Mouse (Mus musculus) heart, embryonic 10.5 days (tissue): ENCODE results near the gene Phldb2. TPM values are rescaled to one million over a fixed set of nuclear protein-coding genes. Genes with fewer than 3 reads are reported as not detected.

Source experiments
- DNase-seq: peaks from one replicate; pipeline ENCODE4 v3.0.0-alpha.2; 2017; ENCODE audit warnings: low spot score
- H3K27ac ChIP-seq: fragments of 300-500 bp; sonication (generic); 2 replicates; pipeline ENCODE4 v1.5.1; 2016; ENCODE audit warnings: mild to moderate bottlenecking
- H3K27me3 ChIP-seq: fragments of 300-500 bp; sonication (generic); 2 replicates; pipeline ENCODE4 v1.6.1; 2016; ENCODE audit warnings: mild to moderate bottlenecking; ENCODE audit not compliant: poor library complexity, insufficient read depth, severe bottlenecking
- H3K36me3 ChIP-seq: fragments of 300-500 bp; sonication (generic); 2 replicates; pipeline ENCODE4 v1.6.1; 2016; ENCODE audit warnings: mild to moderate bottlenecking, moderate library complexity
- H3K4me1 ChIP-seq: fragments of 300-500 bp; sonication (generic); 2 replicates; pipeline ENCODE4 v1.6.1; 2016; ENCODE audit warnings: mild to moderate bottlenecking
- H3K4me3 ChIP-seq: fragments of 300-500 bp; sonication (generic); 2 replicates; pipeline ENCODE4 v1.5.1; 2016; ENCODE audit warnings: mild to moderate bottlenecking, moderate library complexity
- H3K9me3 ChIP-seq: fragments of 300-500 bp; sonication (generic); 2 replicates; pipeline ENCODE4 v1.6.1; 2016; ENCODE audit warnings: mild to moderate bottlenecking, moderate library complexity
- WGBS: fragments of 180-500 bp; shearing (Covaris S2); methylation state at CpG from one replicate; pipeline ENCODE4 v1.1.7; 2016; 5-methylcytosine and 5-hydroxymethylcytosine counted together
- polyA plus RNA-seq: library from polyadenylated mRNA; unstranded; fragments of >200 nt; fragmentation: Nextera tagmentation; extraction: Ambion mirVana; gene quantifications from 2 replicates; pipeline ENCODE4 v1.2.1, GENCODE M21; 2016

Gene Phldb2
- polyA plus RNA-seq, 1 experiment from 2014 or later: 45.8 TPM

- WGBS: 74% methylated on average over 5 of the region's 5 CpGs
- no peaks in the 10 kb centered on the region for H3K9me3 ChIP-seq
- H3K27me3 ChIP-seq: no peaks in the 10 kb centered on the region
- no peak overlapping the region for H3K4me3 ChIP-seq
- DNase-seq: no peak
- no peak overlapping the region for H3K27ac ChIP-seq
- peaks cover 18% of the 10 kb centered on the region for H3K36me3 ChIP-seq
- no peaks in the 10 kb centered on the region for H3K4me1 ChIP-seq
Measured at GRCm38 (mm10) chr16:45714489-45715150, 238.8 kb downstream of the Phldb2 start.

DNA sequence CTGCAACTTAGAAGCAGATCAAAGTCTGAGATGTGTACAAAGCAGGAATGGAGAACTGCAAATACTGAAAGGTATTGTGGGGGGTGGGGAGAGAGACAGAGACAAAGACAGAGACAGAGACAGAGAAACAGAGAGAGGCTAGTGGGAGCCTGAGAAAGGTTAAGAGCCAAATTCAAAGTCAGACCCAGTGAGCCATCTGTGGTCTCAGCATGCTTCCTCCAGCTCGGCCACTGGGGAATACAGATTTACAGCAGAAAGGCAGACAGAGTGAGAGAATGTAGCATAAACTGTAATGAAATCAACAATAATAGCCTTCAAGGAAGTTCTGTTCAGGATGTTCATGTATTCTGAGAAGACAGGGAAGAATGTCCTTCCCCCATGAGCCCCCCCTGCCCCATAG is 239.5 kb downstream of the Phldb2 start:
- DNase-seq: no peak
- peaks cover 18% of the 10 kb centered on the region for H3K36me3 ChIP-seq
- no peak overlapping the region for H3K4me3 ChIP-seq
- no peaks in the 10 kb centered on the region for H3K9me3 ChIP-seq
- no peaks in the 10 kb centered on the region for H3K27me3 ChIP-seq
- 78% methylated on average over 1 of the region's 1 CpGs for WGBS
- H3K27ac ChIP-seq: no peak overlapping the region
- H3K4me1 ChIP-seq: no peaks in the 10 kb centered on the region

- Histone ChIP-seq H3K27ac (no peak overlapping the region), H3K4me1 (no peaks in the 10 kb centered on the region), H3K36me3 (peaks cover 12% of the 10 kb centered on the region), H3K4me3 (no peak overlapping the region), H3K27me3 (no peaks in the 10 kb centered on the region), H3K9me3 (no peaks in the 10 kb centered on the region)
- WGBS: 92% methylated on average over 5 of the region's 5 CpGs
- no peak for DNase-seq
Measured at GRCm38 (mm10) chr16:45713261-45713660, 240.1 kb downstream of the Phldb2 start.

DNA sequence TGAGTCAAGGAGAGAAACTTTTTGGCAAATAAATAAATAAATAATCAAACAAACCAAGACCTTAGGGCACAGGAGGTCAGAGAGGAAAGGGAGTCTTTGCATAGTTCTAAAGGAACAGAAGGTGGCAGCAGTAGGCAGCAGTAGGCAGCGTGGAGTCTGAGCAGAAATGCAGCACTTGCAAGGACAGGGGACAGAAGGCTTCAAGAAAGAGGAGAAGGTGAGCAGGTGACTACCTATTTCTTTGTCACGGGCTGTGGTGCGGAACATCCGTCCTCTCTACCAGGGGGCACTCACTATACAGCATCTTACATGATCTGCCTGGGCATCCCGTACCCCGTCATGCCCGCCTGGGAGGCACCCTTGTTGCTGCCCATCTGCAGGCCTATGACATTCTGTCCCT is 242.1 kb downstream of the Phldb2 start:
- Histone ChIP-seq H3K9me3 (no peaks in the 10 kb centered on the region), H3K27me3 (no peaks in the 10 kb centered on the region), H3K4me3 (no peak overlapping the region), H3K36me3 (peaks cover 4% of the 10 kb centered on the region; the same call in 1 of the 2 replicates), H3K27ac (no peak overlapping the region), H3K4me1 (no peaks in the 10 kb centered on the region)
- 67% methylated on average over 7 of the region's 7 CpGs for WGBS
- DNase-seq: no peak

GRCm38 (mm10) chr16:45699301-45699700 is 254.1 kb downstream of the Phldb2 start:
- Histone ChIP-seq H3K36me3 (no peaks in the 10 kb centered on the region), H3K4me1 (no peaks in the 10 kb centered on the region), H3K27ac (no peak overlapping the region), H3K27me3 (no peaks in the 10 kb centered on the region), H3K4me3 (no peak overlapping the region), H3K9me3 (no peaks in the 10 kb centered on the region)
- WGBS: 53% methylated on average over 5 of the region's 5 CpGs
- DNase-seq: no peak

- WGBS: 83% methylated on average over 6 of the region's 6 CpGs
- H3K27ac ChIP-seq: no peak overlapping the region
- H3K9me3 ChIP-seq: no peaks in the 10 kb centered on the region
- no peaks in the 10 kb centered on the region for H3K4me1 ChIP-seq
- H3K4me3 ChIP-seq: no peak overlapping the region
- no peaks in the 10 kb centered on the region for H3K27me3 ChIP-seq
- no peak for DNase-seq
- no peaks in the 10 kb centered on the region for H3K36me3 ChIP-seq
Measured at GRCm38 (mm10) chr16:45697996-45698395, 255.4 kb downstream of the Phldb2 start.

Other genes with a start within 250 kb of the Phldb2 start
- gene Tagln3, start 229.0 kb downstream of the Phldb2 start, polyA plus RNA-seq: 23.3 and 24.1 TPM in 2 replicates
- 31.4 and 34.1 TPM in 2 replicates for gene Abhd10, start 210.6 kb downstream of the Phldb2 start, polyA plus RNA-seq
- gene Plcxd2, start 56.6 kb upstream of the Phldb2 start, polyA plus RNA-seq: 0.73 and 1.6 TPM in 2 replicates
- not detected in 2 replicates for gene Cd96, start 166.7 kb upstream of the Phldb2 start, polyA plus RNA-seq
- gene Gm4737, start 201.5 kb upstream of the Phldb2 start, polyA plus RNA-seq: 2.7 and 3.2 TPM in 2 replicates